Mouse (Mus musculus): ENCODE results near the gene Elmo1. TPM values are rescaled to one million over a fixed set of nuclear protein-coding genes. Genes with fewer than 3 reads are reported as not detected.

Elmo1 gene
- polyA plus RNA-seq, 1 experiment, result 56.1 TPM

GRCm38 (mm10) chr13:20104791-20105190, 14.4 kb downstream of the Elmo1 start:
- H3K27ac ChIP-seq (ENCODE audit: insufficient read depth, low read length), result no peak overlapping the region
- H3K4me3 ChIP-seq (ENCODE audit: insufficient read depth, low read length), result no peak overlapping the region
- H3K4me1 ChIP-seq (ENCODE audit: control insufficient read depth, insufficient read depth, low read length), result no peaks in the 10 kb centered on the region
- no peak for TF ChIP-seq CTCF (IDR thresholded peaks at IDR 0.05; ENCODE audit: extremely low read depth, insufficient read depth, low read length)
- no peak for TF ChIP-seq POLR2A (IDR thresholded peaks at IDR 0.05; ENCODE audit: extremely low read depth, insufficient read depth, low read length)

DNA sequence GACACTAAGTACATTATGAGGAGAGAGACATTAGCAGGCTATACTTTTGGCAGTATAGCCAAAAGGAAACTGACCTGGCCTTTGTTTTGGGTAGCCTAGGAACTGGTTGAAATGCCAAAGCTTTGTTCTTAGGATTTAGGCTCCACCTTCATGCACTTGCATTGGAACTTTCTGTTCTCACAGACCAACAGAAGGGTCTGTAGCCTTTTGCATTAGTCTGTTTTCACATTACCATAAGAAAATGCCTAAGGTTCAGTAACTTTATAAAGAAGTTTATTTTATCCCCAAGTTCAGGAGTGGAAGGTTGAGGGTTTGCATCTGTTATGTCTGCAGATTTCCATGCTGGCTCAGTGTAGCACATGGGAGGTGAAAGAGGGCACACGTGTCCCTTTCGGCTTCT, 15.6 kb downstream of the Elmo1 start:
- TF ChIP-seq CTCF (IDR thresholded peaks at IDR 0.05; ENCODE audit: extremely low read depth, insufficient read depth, low read length) (no peak), POLR2A (IDR thresholded peaks at IDR 0.05; ENCODE audit: extremely low read depth, insufficient read depth, low read length) (no peak)
- H3K4me1 ChIP-seq (ENCODE audit: control insufficient read depth, insufficient read depth, low read length), result no peaks in the 10 kb centered on the region
- H3K27ac ChIP-seq (ENCODE audit: insufficient read depth, low read length), result no peak overlapping the region
- no peak overlapping the region for H3K4me3 ChIP-seq (ENCODE audit: insufficient read depth, low read length)

DNA sequence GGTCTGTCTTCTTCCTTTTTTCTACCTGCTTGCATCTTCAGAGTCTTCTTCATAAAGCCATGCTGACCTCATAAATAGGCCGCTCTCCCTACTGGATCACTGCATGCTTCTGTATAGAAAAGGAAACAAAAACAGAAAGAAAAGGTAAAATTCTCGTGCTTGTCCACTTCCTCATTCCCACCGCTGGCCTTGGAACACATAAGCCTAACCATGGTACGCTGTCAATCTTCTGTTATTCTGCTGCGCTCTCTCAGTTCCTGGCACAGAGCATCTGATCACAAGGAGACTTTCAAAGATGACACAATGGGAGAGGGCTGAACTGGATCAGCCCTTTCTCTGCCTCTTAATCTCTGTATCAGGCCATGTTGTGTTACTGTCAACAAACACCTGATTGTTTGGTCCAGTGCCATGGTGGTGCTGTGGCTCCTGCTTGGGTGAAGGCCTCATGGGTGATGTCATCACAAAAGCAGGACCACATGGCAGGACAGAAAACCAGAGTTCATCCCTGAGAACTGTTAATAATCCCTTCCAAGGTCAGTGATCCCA, 17.6 kb downstream of the Elmo1 start:
- no peak for TF ChIP-seq CTCF (IDR thresholded peaks at IDR 0.05; ENCODE audit: extremely low read depth, insufficient read depth, low read length)
- TF ChIP-seq POLR2A (IDR thresholded peaks at IDR 0.05; ENCODE audit: extremely low read depth, insufficient read depth, low read length), result no peak
- Histone ChIP-seq H3K4me3 (ENCODE audit: insufficient read depth, low read length) (no peak overlapping the region), H3K4me1 (ENCODE audit: control insufficient read depth, insufficient read depth, low read length) (no peaks in the 10 kb centered on the region), H3K27ac (ENCODE audit: insufficient read depth, low read length) (no peak overlapping the region)

DNA sequence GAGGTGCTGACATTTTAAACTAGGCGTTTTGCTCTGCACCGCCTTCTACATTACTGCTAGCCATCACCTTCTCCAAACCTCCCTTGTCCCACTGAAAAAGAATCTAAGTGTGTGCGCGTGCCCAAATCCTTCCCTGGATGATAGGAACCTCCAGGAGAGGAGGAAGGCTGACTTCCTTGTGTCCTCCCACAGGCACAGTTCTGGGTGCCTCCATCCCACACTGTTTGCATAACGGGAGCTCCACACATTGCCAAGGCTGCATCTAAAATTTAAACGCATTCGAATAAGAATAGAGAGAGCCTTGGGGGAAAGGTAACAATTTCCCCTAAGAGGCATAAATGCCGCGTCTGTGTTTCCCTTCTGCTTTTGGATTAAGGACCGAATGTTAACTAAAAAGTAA, 18.6 kb downstream of the Elmo1 start:
- TF ChIP-seq CTCF (IDR thresholded peaks at IDR 0.05; ENCODE audit: extremely low read depth, insufficient read depth, low read length) (no peak), POLR2A (IDR thresholded peaks at IDR 0.05; ENCODE audit: extremely low read depth, insufficient read depth, low read length) (no peak)
- H3K27ac ChIP-seq (ENCODE audit: insufficient read depth, low read length), result no peak overlapping the region
- no peak overlapping the region for H3K4me3 ChIP-seq (ENCODE audit: insufficient read depth, low read length)
- no peaks in the 10 kb centered on the region for H3K4me1 ChIP-seq (ENCODE audit: control insufficient read depth, insufficient read depth, low read length)

DNA sequence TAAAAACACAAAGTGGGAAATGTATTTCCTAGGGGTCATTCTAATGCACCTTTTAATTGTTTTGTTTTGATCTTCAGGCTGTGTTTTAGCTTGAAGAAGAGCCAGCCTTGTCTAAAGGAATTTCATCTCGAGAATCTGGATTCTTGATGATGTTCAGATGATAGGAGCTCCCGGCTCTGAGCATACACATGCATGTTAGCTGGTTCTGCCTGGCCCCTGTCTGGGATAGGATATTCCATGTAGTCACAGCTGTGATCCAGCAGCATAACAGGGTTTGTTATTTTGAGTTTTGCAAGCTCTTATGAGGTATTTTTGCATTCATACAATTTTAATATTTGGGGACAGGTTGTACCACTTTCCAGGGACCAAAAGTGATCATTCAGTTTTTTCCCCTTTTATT, 19.1 kb downstream of the Elmo1 start:
- Histone ChIP-seq H3K27ac (ENCODE audit: insufficient read depth, low read length) (no peak overlapping the region), H3K4me3 (ENCODE audit: insufficient read depth, low read length) (no peak overlapping the region), H3K4me1 (ENCODE audit: control insufficient read depth, insufficient read depth, low read length) (no peaks in the 10 kb centered on the region)
- no peak for TF ChIP-seq CTCF (IDR thresholded peaks at IDR 0.05; ENCODE audit: extremely low read depth, insufficient read depth, low read length)

DNA sequence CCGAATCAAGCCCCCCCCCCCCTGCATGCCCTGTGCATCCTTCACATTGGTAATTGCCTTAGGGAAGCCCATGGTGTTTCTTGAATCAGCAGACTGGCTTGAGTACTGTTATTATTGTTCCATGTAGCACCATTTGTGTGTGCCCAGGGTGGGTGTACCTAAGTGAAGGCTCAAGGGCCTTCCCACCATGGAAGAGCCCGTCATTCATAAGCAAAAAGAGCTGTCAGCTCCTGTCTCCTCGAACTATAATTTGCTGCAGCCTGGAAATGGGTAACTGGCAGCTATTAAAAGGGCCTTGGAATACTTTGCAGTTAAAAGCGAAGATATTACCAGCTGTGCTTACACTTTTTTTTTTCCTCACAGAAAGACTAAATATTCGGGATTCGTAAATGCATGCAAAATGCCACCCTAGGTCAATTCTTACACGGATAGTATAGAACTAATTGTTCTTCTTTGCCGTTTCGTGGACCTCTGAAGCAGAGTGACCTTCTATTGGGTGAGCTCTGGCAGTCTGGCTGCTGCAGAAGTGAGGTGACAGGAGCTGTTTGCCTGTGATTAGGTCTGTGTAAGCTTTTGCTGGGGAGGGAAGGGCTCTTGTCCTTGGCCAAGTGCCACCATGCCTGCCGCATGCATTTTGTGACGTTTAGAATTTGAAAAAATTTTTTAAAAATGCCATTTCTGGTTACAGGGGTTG, 19.7 kb downstream of the Elmo1 start:
- TF ChIP-seq CTCF (IDR thresholded peaks at IDR 0.05; ENCODE audit: extremely low read depth, insufficient read depth, low read length), result no peak
- TF ChIP-seq POLR2A (IDR thresholded peaks at IDR 0.05; ENCODE audit: extremely low read depth, insufficient read depth, low read length), result no peak
- H3K4me1 ChIP-seq (ENCODE audit: control insufficient read depth, insufficient read depth, low read length), result no peaks in the 10 kb centered on the region
- no peak overlapping the region for H3K4me3 ChIP-seq (ENCODE audit: insufficient read depth, low read length)
- H3K27ac ChIP-seq (ENCODE audit: insufficient read depth, low read length), result no peak overlapping the region

DNA sequence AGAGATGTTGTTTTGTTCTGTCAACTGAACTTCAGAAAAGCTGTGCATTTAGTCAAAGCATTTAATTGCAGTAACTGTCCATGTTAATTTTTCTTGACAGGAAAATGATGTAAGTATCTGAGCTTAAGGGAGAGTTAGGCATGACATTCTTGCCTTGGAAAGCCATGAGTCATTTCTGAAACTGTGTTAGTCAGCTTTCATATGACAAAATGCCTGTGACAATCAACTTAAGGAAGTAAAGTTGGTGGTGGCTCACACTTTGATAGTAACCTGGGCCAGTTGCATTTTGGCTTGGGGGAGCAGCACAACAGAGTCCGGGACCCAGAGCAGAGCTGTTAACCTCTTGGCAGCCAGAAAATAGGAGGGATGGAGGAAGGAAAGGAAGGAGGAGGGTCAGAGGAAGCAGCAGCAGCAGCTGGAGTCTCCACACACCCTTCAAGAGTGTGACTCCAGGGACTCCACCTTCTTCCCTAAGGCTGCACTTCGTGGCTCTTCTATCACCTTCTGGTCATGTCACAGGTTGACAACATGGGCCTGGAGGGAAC, 20.9 kb downstream of the Elmo1 start:
- no peak for TF ChIP-seq POLR2A (IDR thresholded peaks at IDR 0.05; ENCODE audit: extremely low read depth, insufficient read depth, low read length)
- TF ChIP-seq CTCF (IDR thresholded peaks at IDR 0.05; ENCODE audit: extremely low read depth, insufficient read depth, low read length), result no peak
- peaks cover 2% of the 10 kb centered on the region for H3K4me1 ChIP-seq (ENCODE audit: control insufficient read depth, insufficient read depth, low read length)
- no peak overlapping the region for H3K4me3 ChIP-seq (ENCODE audit: insufficient read depth, low read length)
- no peak overlapping the region for H3K27ac ChIP-seq (ENCODE audit: insufficient read depth, low read length)

GRCm38 (mm10) chr13:20115131-20115907, 24.9 kb downstream of the Elmo1 start:
- H3K27ac ChIP-seq (ENCODE audit: insufficient read depth, low read length), result no peak overlapping the region
- no peak for TF ChIP-seq CTCF (IDR thresholded peaks at IDR 0.05; ENCODE audit: extremely low read depth, insufficient read depth, low read length)
- no peak for TF ChIP-seq POLR2A (IDR thresholded peaks at IDR 0.05; ENCODE audit: extremely low read depth, insufficient read depth, low read length)
- peaks cover 2% of the 10 kb centered on the region for H3K4me1 ChIP-seq (ENCODE audit: control insufficient read depth, insufficient read depth, low read length)
- no peak overlapping the region for H3K4me3 ChIP-seq (ENCODE audit: insufficient read depth, low read length)

- Histone ChIP-seq H3K27ac (ENCODE audit: insufficient read depth, low read length) (no peak overlapping the region), H3K4me3 (ENCODE audit: insufficient read depth, low read length) (no peak overlapping the region), H3K4me1 (ENCODE audit: control insufficient read depth, insufficient read depth, low read length) (peaks cover 2% of the 10 kb centered on the region)
- TF ChIP-seq POLR2A (IDR thresholded peaks at IDR 0.05; ENCODE audit: extremely low read depth, insufficient read depth, low read length), result no peak
- TF ChIP-seq CTCF (IDR thresholded peaks at IDR 0.05; ENCODE audit: extremely low read depth, insufficient read depth, low read length), result no peak
Observed at GRCm38 (mm10) chr13:20116019-20116418, 25.6 kb downstream of the Elmo1 start.

All from cortical plate, adult 2 months (tissue).